Comparison of ENCODE assay signal across 35 mouse cellular contexts in the genomic region with DNA sequence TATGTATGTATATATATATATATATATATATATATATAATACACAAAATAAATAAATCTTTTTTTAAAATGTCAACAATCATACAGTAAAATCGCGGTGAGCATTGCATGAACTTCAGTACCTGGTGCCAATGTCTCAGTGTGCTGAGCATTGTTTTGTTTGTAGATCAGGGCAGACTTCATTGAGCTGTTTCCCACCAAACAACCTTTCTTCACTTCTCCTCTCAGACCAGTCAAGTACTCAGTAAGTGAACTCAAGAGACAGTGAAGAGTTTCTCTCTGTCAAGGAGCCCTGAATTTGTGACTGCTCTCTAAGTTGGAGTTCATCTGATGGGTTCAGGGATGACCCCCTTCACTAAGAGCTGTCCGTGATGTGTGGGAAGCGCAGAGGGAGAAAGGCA. TPM values are rescaled to one million over a fixed set of nuclear protein-coding genes. Genes with fewer than 3 reads are reported as not detected.
"Had no signal": no experiment of that assay in that cellular context is flagged by ENCODE, and none has a peak within 500 bp of the region (broad histone marks: within the 10 kb centered on the region; RNA-seq: fewer than 3 reads in every experiment).

No protein-coding gene starts in this region.

- DNase-seq: left cerebral cortex, postnatal 4 days; liver; liver, embryonic 13.5 days; liver, postnatal 0 days; lung, adult 18-20 months; lung, adult 2 months; lung, embryonic 14.5 days; lung, postnatal 10 days; lung, postnatal 14 days; lung, postnatal 36 days; lung, postnatal 4 days; midbrain, embryonic 14.5 days had no signal

- H3K27ac ChIP-seq: left cerebral cortex, adult 2 months; limb, embryonic 10.5 days; limb, embryonic 12.5 days; limb, embryonic 13.5 days; limb, embryonic 15.5 days; liver, embryonic 12.5 days; liver, embryonic 13.5 days; liver, embryonic 14.5 days; liver, embryonic 15.5 days; lung, embryonic 15.5 days; macrophage; midbrain, embryonic 10.5 days; midbrain, embryonic 12.5 days; midbrain, embryonic 13.5 days; neural tube, embryonic 12.5 days had no signal

- ATAC-seq: liver, embryonic 12.5 days; liver, postnatal 0 days; lung, postnatal 0 days; midbrain, embryonic 13.5 days; midbrain, embryonic 16.5 days had no signal

- H3K4me3 ChIP-seq: left cerebral cortex, adult 2 months; limb, embryonic 10.5 days; limb, embryonic 12.5 days; limb, embryonic 13.5 days; limb, embryonic 15.5 days; liver, embryonic 12.5 days; liver, embryonic 13.5 days; liver, embryonic 15.5 days; lung, embryonic 15.5 days; megakaryocyte, embryonic 14.5 days; midbrain, embryonic 10.5 days; midbrain, embryonic 12.5 days; midbrain, embryonic 13.5 days; myocyte; neural tube, embryonic 12.5 days had no signal

- H3K9ac ChIP-seq: limb, embryonic 12.5 days; limb, embryonic 13.5 days; limb, embryonic 15.5 days; liver, embryonic 12.5 days; liver, embryonic 13.5 days; liver, embryonic 14.5 days; liver, embryonic 15.5 days; liver, postnatal 0 days; lung, embryonic 14.5 days; lung, embryonic 15.5 days; midbrain, embryonic 12.5 days; midbrain, embryonic 13.5 days; neural tube, embryonic 12.5 days had no signal

- H3K4me2 ChIP-seq: limb, embryonic 12.5 days; limb, embryonic 13.5 days; limb, embryonic 15.5 days; liver, embryonic 11.5 days; liver, embryonic 12.5 days; liver, embryonic 13.5 days; liver, embryonic 15.5 days; lung, embryonic 14.5 days; lung, embryonic 15.5 days; midbrain, embryonic 12.5 days; midbrain, embryonic 13.5 days; neural tube, embryonic 12.5 days had no signal

- H3K27me3 ChIP-seq: limb, embryonic 12.5 days; limb, embryonic 13.5 days; limb, embryonic 15.5 days; liver, embryonic 12.5 days; liver, embryonic 13.5 days; liver, embryonic 15.5 days; lung, embryonic 15.5 days; midbrain, embryonic 12.5 days; neural tube, embryonic 12.5 days had no signal

- H3K4me1 ChIP-seq: limb, embryonic 10.5 days; limb, embryonic 12.5 days; limb, embryonic 13.5 days; limb, embryonic 15.5 days; liver, embryonic 12.5 days; liver, embryonic 13.5 days; liver, embryonic 15.5 days; lung, embryonic 15.5 days; megakaryocyte, embryonic 14.5 days; midbrain, embryonic 10.5 days; midbrain, embryonic 12.5 days; midbrain, embryonic 13.5 days; neural tube, embryonic 12.5 days had no signal

- H3K9me3 ChIP-seq: limb, embryonic 10.5 days; limb, embryonic 12.5 days; limb, embryonic 13.5 days; limb, embryonic 15.5 days; liver, embryonic 12.5 days; liver, embryonic 13.5 days; liver, embryonic 15.5 days; lung, embryonic 15.5 days; midbrain, embryonic 10.5 days; midbrain, embryonic 12.5 days; midbrain, embryonic 13.5 days; neural tube, embryonic 12.5 days had no signal

- H3K36me3 ChIP-seq: limb, embryonic 10.5 days; limb, embryonic 12.5 days; limb, embryonic 13.5 days; limb, embryonic 15.5 days; liver, embryonic 12.5 days; liver, embryonic 13.5 days; liver, embryonic 15.5 days; lung, embryonic 15.5 days; midbrain, embryonic 10.5 days; midbrain, embryonic 12.5 days; midbrain, embryonic 13.5 days; neural tube, embryonic 12.5 days had no signal

RNA-seq across cellular contexts. Expression of gene Cfap61, which starts 38.0 kb away (rescaled TPM):
- total RNA-seq: liver, adult 2 months; megakaryocyte-erythroid progenitor cell, adult 5-6 weeks; monocyte, adult 5-6 weeks had no signal
- polyA plus RNA-seq: liver, adult 2 months; liver, embryonic 11.5 days; liver, embryonic 12.5 days; liver, embryonic 14.5 days; liver, embryonic 15.5 days; liver, embryonic 16.5 days; liver, postnatal 0 days; lung, embryonic 14.5 days; macrophage had no signal
